ENCODE assay signal across 9 mouse cellular contexts in the genomic region with DNA sequence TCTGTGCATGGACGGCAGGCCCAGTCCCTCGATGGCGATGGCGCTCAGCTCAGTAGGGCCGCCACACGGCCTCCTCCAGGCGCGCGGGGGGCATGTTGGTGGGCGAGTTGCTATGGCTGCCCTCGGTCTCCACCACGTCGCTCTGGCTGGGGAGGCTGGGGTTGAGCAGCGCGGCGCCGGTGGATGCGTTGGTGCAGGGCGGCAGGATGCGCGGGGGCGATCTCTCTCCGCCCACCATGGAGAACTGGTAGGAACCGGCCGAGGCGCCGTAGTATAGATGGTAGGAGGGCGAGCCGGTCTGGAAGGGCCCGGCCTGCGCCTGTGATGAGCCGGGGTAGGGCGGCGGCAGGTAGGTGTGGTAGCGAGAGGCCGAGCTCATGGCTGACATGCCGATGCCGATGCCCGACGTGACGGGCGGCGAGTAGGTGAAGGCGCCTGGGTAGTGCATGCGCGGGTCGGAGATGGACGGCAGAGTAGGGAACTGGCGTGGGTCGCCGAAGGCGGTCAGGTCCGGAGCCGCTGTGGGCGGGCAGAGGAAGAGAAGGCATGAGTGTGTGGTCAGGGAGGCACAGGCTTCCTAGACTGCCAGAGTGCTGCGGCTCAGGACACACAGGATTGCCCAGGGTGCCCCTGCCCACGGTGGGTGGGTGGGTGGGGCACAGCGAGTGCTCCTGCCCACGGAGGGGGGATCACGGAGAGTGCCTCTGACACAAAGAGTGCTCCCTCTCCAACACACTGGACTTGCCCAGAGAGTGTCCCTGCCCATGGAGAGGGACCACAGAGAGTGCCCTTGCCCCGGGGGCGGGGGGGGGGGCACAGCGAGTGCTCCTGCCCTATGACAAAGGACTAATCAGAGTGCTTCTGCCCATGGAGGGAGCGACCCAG.
DNase-seq lines count a peak whose midpoint lies in the region; ATAC-seq and TF ChIP-seq lines count a peak whose summit lies in the region.
"Had no signal": no experiment of that assay in that cellular context is flagged by ENCODE, and none has a peak within 500 bp of the region (broad histone marks: within the 10 kb centered on the region; RNA-seq: fewer than 3 reads in every experiment).

No protein-coding gene starts in this region.

- DNase-seq in cerebellum, postnatal 10 days: peak; percentile 34 to 36
- peak; percentile 42 for DNase-seq in ES-E14 (ENCODE audit: low read depth, low spot score)
- no peak for DNase-seq in liver, embryonic 11.5 days (ENCODE audit: low spot score)
- peak; percentile 16 to 20 for DNase-seq in right cerebral cortex, adult 2 months (ENCODE audit: low spot score in 2 of 2)
- no peak for DNase-seq in c-Kit-positive CD71-positive TER-119-positive erythroid progenitor cells, embryonic 14.5 days (ENCODE audit: low spot score)
- DNase-seq in urinary bladder, postnatal 14 days (ENCODE audit: low spot score): no peak

- no peaks in the 10 kb centered on the region for H3K36me3 ChIP-seq in ES-E14 (ENCODE audit: control insufficient read depth, insufficient read depth, low read length, poor library complexity, severe bottlenecking)
- H3K36me3 ChIP-seq in heart, embryonic 16.5 days (ENCODE audit: control insufficient read depth, insufficient read depth): no peaks in the 10 kb centered on the region
- peaks cover 7% of the 10 kb centered on the region; the same call in 1 of the 2 replicates for H3K36me3 ChIP-seq in liver, embryonic 11.5 days (ENCODE audit: control insufficient read depth, insufficient read depth, low read length)

- H3K9me3 ChIP-seq in ES-E14 (ENCODE audit: control insufficient read depth, insufficient read depth, low read depth, low read length): no peaks in the 10 kb centered on the region
- no peaks in the 10 kb centered on the region for H3K9me3 ChIP-seq in heart, embryonic 16.5 days (replicated peaks; ENCODE audit: control insufficient read depth, low read length)
- H3K9me3 ChIP-seq in liver, embryonic 11.5 days (ENCODE audit: control insufficient read depth, low read length): no peaks in the 10 kb centered on the region

- no peaks in the 10 kb centered on the region for H3K4me1 ChIP-seq in ES-E14 (ENCODE audit: control insufficient read depth in 2 of 2, insufficient read depth in 2 of 2, low read length in 2 of 2, poor library complexity in 1 of 2)
- no peaks in the 10 kb centered on the region for H3K4me1 ChIP-seq in heart, embryonic 16.5 days (ENCODE audit: control insufficient read depth, insufficient read depth, low read length)
- peaks cover under 1% of the 10 kb centered on the region; the same call in 1 of the 2 replicates for H3K4me1 ChIP-seq in liver, embryonic 11.5 days (replicated peaks; ENCODE audit: control insufficient read depth, insufficient read depth, low read length)

- peak overlapping the region; percentile 54 to 71 for H3K4me3 ChIP-seq in ES-E14 (ENCODE audit: insufficient read depth in 1 of 2, low read depth in 1 of 2, low read length in 2 of 2, poor library complexity in 1 of 2, severe bottlenecking in 1 of 2)
- peak overlapping the region; percentile 56 for H3K4me3 ChIP-seq in heart, embryonic 16.5 days (ENCODE audit: low read length)
- peak overlapping the region; percentile 34 for H3K4me3 ChIP-seq in liver, embryonic 11.5 days (ENCODE audit: low read depth, low read length)
- H3K4me3 ChIP-seq: megakaryocyte, embryonic 14.5 days had no signal

- H3K27ac ChIP-seq in ES-E14 (ENCODE audit: insufficient read depth, low read depth, low read length, poor library complexity, severe bottlenecking): no peak overlapping the region
- H3K27ac ChIP-seq in heart, embryonic 16.5 days (ENCODE audit: low read length): no peak overlapping the region
- H3K27ac ChIP-seq in liver, embryonic 11.5 days (ENCODE audit: low read depth, low read length): no peak overlapping the region

- WGBS in heart, embryonic 16.5 days: 13% methylated on average over 64 of the region's 64 CpGs
- WGBS in liver, embryonic 11.5 days: 55% methylated on average over 64 of the region's 64 CpGs

- in situ Hi-C loops in ES-E14 (cut with MboI; ENCODE audit: low sequenced_read_pairs in 2 of 2, unreplicated experiment in 2 of 2): no loop called here

- peak overlapping the region; percentile 79 for H3K4me2 ChIP-seq in heart, embryonic 16.5 days (ENCODE audit: low read depth, low read length)
- H3K4me2 ChIP-seq in liver, embryonic 11.5 days: peak overlapping the region; percentile 55

- H3K9ac ChIP-seq in ES-E14 (ENCODE audit: insufficient read depth, low read depth, low read length, poor library complexity, severe bottlenecking): peak overlapping the region; percentile 72; the same call in 1 of the 2 replicates
- peak overlapping the region; percentile 57 for H3K9ac ChIP-seq in heart, embryonic 16.5 days (ENCODE audit: low read length)
- 0 out of 2 replicates have a peak overlapping the region, but pooled peaks have one; percentile 30 for H3K9ac ChIP-seq in liver, embryonic 11.5 days (ENCODE audit: low read depth, low read length)

- peaks cover 15% of the 10 kb centered on the region for H3K27me3 ChIP-seq in heart, embryonic 16.5 days (ENCODE audit: control insufficient read depth, insufficient read depth, low read length)
- peaks cover 2% of the 10 kb centered on the region; the same call in 1 of the 2 replicates for H3K27me3 ChIP-seq in liver, embryonic 11.5 days (replicated peaks; ENCODE audit: control insufficient read depth, insufficient read depth, low read length)
- H3K27me3 ChIP-seq: megakaryocyte, embryonic 14.5 days had no signal

- no peak for ATAC-seq in cerebellum, adult (ENCODE audit: insufficient number of reproducible peaks, low FRiP score, low TSS enrichment)
- ATAC-seq in heart, embryonic 16.5 days (replicated peaks; ENCODE audit: extremely low read depth, insufficient read depth, low FRiP score): peak; percentile 54
- ATAC-seq in liver, embryonic 11.5 days (replicated peaks; ENCODE audit: low FRiP score): peak; percentile 42; the same call in 1 of the 2 replicates

TF ChIP-seq in ES-E14, 5 proteins besides CTCF, POLR2A, EP300 and RAD21:
- TF ChIP-seq MAFK (IDR thresholded peaks at IDR 0.05; ENCODE audit: insufficient read depth, low read depth, low read length): no peak
- no peak for TF ChIP-seq ZNF384 (IDR thresholded peaks at IDR 0.05; ENCODE audit: low read depth, low read length)
- TF ChIP-seq ZC3H11A (IDR thresholded peaks at IDR 0.05; ENCODE audit: borderline replicate concordance, low read depth, low read length): no peak
- TF ChIP-seq HCFC1 (IDR thresholded peaks at IDR 0.05; ENCODE audit: borderline replicate concordance, insufficient read depth, low read length): no peak
- no peak for TF ChIP-seq CHD2 (IDR thresholded peaks at IDR 0.05; ENCODE audit: low read depth, low read length)

Comparison
In these comparisons a context has a peak if more than half of its experiments do, and no peak if none do; other contexts are left out.
1. DNase-seq: peak in cerebellum, postnatal 10 days (2 of 2), ES-E14 (single experiment) and right cerebral cortex, adult 2 months (2 of 2); none in liver, embryonic 11.5 days (single experiment), c-Kit-positive CD71-positive TER-119-positive erythroid progenitor cells, embryonic 14.5 days (single experiment) and urinary bladder, postnatal 14 days (single experiment).
2. Peak in every context shown above with its lines, with median percentiles within 50 percentile points of each other: H3K4me3 ChIP-seq and H3K9ac ChIP-seq.